Mouse (Mus musculus) intestine, postnatal 0 days (tissue): ENCODE measurements at regions not wholly inside any gene's neighbourhood (a gene's known extent, or its start where the extent isn't known, plus 50 kb on each side); places are given as distances from the start of the nearest gene placed in this dataset.
A peak's percentile ranks its signal among the peaks of the same experiment; 100 is the strongest.

ENCODE experiments used
- ATAC-seq: fragments of 200-750 bp; cut with Nextera tagmentation; 2 replicates; pipeline ENCODE4 v1.8.0; 2017; ENCODE audit warnings: mild to moderate bottlenecking, moderate TSS enrichment, moderate library complexity
- H3K27ac ChIP-seq: fragments of 300-500 bp; sonication (generic); 2 replicates; pipeline ENCODE4 v1.5.1; 2014; ENCODE audit warnings: mild to moderate bottlenecking, low read depth, low read length, moderate library complexity
- H3K27me3 ChIP-seq: fragments of 300-500 bp; sonication (generic); replicated peaks from 2 replicates; pipeline ENCODE4 v1.6.1; 2014; ENCODE audit warnings: low read length, mixed read lengths; ENCODE audit not compliant: control insufficient read depth, insufficient read depth
- H3K36me3 ChIP-seq: fragments of 300-500 bp; sonication (generic); 2 replicates; pipeline ENCODE4 v1.6.1; 2014; ENCODE audit warnings: mild to moderate bottlenecking, moderate library complexity; ENCODE audit not compliant: control insufficient read depth, insufficient read depth
- H3K4me1 ChIP-seq: fragments of 300-500 bp; sonication (generic); replicated peaks from 2 replicates; pipeline ENCODE4 v1.6.1; 2014; ENCODE audit warnings: antibody characterized with exemption, low read length, mixed read lengths; ENCODE audit not compliant: control insufficient read depth, insufficient read depth
- H3K4me2 ChIP-seq: fragments of 300-500 bp; sonication (generic); replicated peaks from 2 replicates; pipeline ENCODE4 v1.6.1; 2014; ENCODE audit warnings: low read depth, mild to moderate bottlenecking, moderate library complexity
- H3K4me3 ChIP-seq: fragments of 300-500 bp; sonication (generic); 2 replicates; pipeline ENCODE4 v1.5.1; 2014; ENCODE audit warnings: low read depth, low read length
- H3K9ac ChIP-seq: fragments of 300-500 bp; sonication (generic); 2 replicates; pipeline ENCODE4 v1.6.1; 2014; ENCODE audit warnings: mild to moderate bottlenecking, low read depth, low read length
- H3K9me3 ChIP-seq: fragments of 300-500 bp; sonication (generic); 2 replicates; pipeline ENCODE4 v1.6.1; 2016; ENCODE audit warnings: mixed run types; ENCODE audit not compliant: control insufficient read depth
- CTCF ChIP-seq: sonication (generic); IDR thresholded peaks from 2 replicates; pipeline ENCODE4 v1.5.1; 2016; ENCODE audit warnings: low read depth, mild to moderate bottlenecking, control low read depth, antibody characterized with exemption, moderate library complexity
- WGBS: fragments of 180-500 bp; shearing (Covaris S2); extraction: QIAGEN DNeasy Blood & Tissue Kit; methylation state at CpG from one replicate; pipeline ENCODE4 v1.1.7; 2014; 5-methylcytosine and 5-hydroxymethylcytosine counted together

- 24% methylated on average over 2 of the region's 2 CpGs for WGBS
- peak overlapping the region; percentile 74 for H3K27ac ChIP-seq
- no peaks in the 10 kb centered on the region for H3K36me3 ChIP-seq
- TF ChIP-seq CTCF, result no peak
- peak overlapping the region; percentile 37 for H3K4me2 ChIP-seq
- H3K4me1 ChIP-seq, result peaks cover 3% of the 10 kb centered on the region; the same call in 1 of the 2 replicates
- no peak overlapping the region for H3K9ac ChIP-seq
- no peak overlapping the region for H3K4me3 ChIP-seq
- H3K27me3 ChIP-seq, result no peaks in the 10 kb centered on the region
- peaks cover 3% of the 10 kb centered on the region; the same call in 1 of the 2 replicates for H3K9me3 ChIP-seq
- ATAC-seq, result peak; percentile 95
Observed at GRCm38 (mm10) chr10:8095924-8096323, 139.9 kb upstream of the Tab2 start.

- Histone ChIP-seq H3K4me2 (no peak overlapping the region), H3K27ac (peak overlapping the region; percentile 74), H3K27me3 (no peaks in the 10 kb centered on the region), H3K4me1 (peaks cover 3% of the 10 kb centered on the region; the same call in 1 of the 2 replicates), H3K4me3 (no peak overlapping the region), H3K9me3 (peaks cover 3% of the 10 kb centered on the region; the same call in 1 of the 2 replicates), H3K9ac (no peak overlapping the region), H3K36me3 (no peaks in the 10 kb centered on the region)
- no peak for TF ChIP-seq CTCF
- ATAC-seq, result no peak
- 82% methylated on average over 3 of the region's 3 CpGs for WGBS
Observed at GRCm38 (mm10) chr10:8095206-8095605, 139.2 kb upstream of the Tab2 start.

DNA sequence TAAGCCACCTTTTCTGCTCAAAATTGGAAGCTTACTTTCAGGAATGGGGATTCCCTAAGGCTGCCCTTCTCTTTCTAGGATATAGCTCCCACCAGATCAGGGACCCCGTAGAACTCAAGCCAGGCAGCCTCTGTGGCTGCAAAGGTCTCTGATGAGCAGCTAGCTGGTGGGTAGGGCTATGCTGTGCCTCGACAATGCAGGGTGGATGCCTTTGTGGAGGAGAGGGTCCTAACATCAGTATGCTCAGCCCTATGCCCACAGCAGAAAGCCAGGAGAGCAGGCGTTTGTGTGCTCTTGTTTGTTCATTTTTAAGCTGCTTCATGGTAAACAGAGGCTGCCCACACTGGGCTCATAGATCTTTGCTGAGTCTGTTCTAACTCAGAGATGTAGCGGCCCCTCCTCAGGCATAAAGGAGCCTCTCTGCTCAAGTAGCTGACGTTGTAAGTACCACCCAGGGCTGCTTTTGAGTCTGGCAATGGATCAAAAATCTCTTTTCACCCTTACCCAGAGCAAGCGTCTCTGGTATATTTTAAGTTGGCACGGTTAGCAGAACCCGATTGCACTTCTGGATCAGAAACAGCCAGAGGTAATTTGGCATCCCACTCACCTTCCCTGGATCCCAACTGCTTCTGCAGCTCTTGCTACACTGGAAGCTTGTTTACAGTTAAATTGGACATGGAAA lies 136.0 kb upstream of the Tab2 start:
- Histone ChIP-seq H3K36me3 (no peaks in the 10 kb centered on the region), H3K9me3 (no peaks in the 10 kb centered on the region), H3K27ac (no peak overlapping the region), H3K4me1 (peaks cover 3% of the 10 kb centered on the region; the same call in 1 of the 2 replicates), H3K9ac (no peak overlapping the region), H3K4me3 (no peak overlapping the region), H3K27me3 (no peaks in the 10 kb centered on the region), H3K4me2 (no peak overlapping the region)
- WGBS, result 56% methylated on average over 8 of the region's 8 CpGs
- no peak for ATAC-seq
- TF ChIP-seq CTCF, result no peak

- TF ChIP-seq CTCF, result no peak
- Histone ChIP-seq H3K9ac (no peak overlapping the region), H3K27ac (no peak overlapping the region), H3K27me3 (no peaks in the 10 kb centered on the region), H3K36me3 (no peaks in the 10 kb centered on the region), H3K4me3 (no peak overlapping the region), H3K4me1 (no peaks in the 10 kb centered on the region), H3K9me3 (no peaks in the 10 kb centered on the region), H3K4me2 (peak overlapping the region; percentile 35; the same call in 1 of the 2 replicates)
- ATAC-seq, result 0 out of 2 replicates have a peak, but pooled peaks have one; percentile 41
- WGBS, result 42% methylated on average over 9 of the region's 9 CpGs
Observed at GRCm38 (mm10) chr10:8089296-8089695, 133.3 kb upstream of the Tab2 start.

DNA sequence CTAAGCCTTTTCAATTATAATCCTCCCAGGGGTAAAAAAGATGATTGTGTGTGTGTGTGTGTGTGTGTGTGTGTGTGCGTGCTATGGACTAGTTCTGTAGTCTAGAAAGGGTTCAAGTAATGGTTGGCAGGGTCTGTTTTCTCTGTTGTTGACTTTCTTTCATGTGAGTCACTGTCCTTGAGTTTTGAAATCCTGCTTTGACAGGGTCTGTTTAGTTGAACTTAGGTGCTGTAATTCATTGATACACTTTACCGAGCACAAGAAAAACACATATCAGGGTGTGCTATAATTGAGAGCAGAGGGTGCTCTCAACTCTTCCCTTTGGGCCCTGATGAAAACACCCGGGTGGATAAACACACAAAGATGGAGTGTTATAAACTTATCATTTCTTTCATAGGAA lies 132.7 kb upstream of the Tab2 start:
- Histone ChIP-seq H3K4me1 (no peaks in the 10 kb centered on the region), H3K9ac (no peak overlapping the region), H3K36me3 (no peaks in the 10 kb centered on the region), H3K4me2 (no peak overlapping the region), H3K9me3 (no peaks in the 10 kb centered on the region), H3K27ac (no peak overlapping the region), H3K4me3 (no peak overlapping the region), H3K27me3 (no peaks in the 10 kb centered on the region)
- 63% methylated on average over 3 of the region's 3 CpGs for WGBS
- TF ChIP-seq CTCF, result no peak
- no peak for ATAC-seq

GRCm38 (mm10) chr10:8088321-8088720 lies 132.3 kb upstream of the Tab2 start:
- Histone ChIP-seq H3K4me2 (no peak overlapping the region), H3K9ac (no peak overlapping the region), H3K4me3 (no peak overlapping the region), H3K27me3 (no peaks in the 10 kb centered on the region), H3K27ac (no peak overlapping the region), H3K4me1 (no peaks in the 10 kb centered on the region), H3K36me3 (no peaks in the 10 kb centered on the region), H3K9me3 (no peaks in the 10 kb centered on the region)
- no peak for ATAC-seq
- no peak for TF ChIP-seq CTCF
- WGBS, result 91% methylated on average over 3 of the region's 3 CpGs
